Mouse (Mus musculus) embryo, embryonic 10.5 days (tissue): Measurements from ENCODE around the gene Elovl1.

Experiments used
- DNase-seq: peaks from one replicate; pipeline ENCODE4 v3.0.0-alpha.2; 2015; ENCODE audit warnings: low spot score

The Elovl1 gene

DNA sequence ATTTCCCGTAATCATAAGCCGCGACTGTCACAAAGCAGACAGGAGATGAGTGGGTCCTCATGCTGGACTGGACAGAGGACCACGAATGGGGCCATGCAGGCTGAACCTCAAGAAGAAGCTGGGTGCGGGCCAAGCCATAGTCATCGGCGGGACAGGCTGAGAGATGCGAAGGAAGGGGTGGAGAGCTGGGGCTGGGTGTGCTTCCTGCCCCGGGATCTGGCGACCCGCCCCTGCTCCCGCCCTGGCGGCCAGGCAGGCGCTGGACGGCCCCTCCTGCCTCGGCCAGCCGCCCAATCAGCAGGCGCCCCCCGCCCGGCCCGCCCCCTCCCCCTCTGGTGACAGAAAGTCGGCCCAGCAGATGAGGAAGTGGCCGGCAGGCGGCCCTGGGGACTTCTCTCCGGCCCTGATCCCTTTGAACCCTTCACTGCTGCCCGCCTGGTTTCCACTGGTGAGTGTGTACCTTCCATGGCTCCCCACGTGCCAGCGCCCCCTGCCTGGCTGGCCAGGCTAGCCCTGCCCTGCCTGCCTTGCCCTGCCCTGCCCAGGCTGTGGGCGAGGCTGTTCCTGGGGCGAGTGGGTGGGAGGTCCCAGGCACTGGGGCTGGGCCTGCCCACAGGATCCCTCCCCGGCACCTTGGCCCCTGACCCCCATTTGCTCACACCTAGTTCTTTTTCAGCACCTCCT is at the start of gene Elovl1:
Gene Elovl1, plus strand, starts transcription at position 326 of the 684 bp plus-strand sequence.
- peak; percentile 90 for DNase-seq

DNA sequence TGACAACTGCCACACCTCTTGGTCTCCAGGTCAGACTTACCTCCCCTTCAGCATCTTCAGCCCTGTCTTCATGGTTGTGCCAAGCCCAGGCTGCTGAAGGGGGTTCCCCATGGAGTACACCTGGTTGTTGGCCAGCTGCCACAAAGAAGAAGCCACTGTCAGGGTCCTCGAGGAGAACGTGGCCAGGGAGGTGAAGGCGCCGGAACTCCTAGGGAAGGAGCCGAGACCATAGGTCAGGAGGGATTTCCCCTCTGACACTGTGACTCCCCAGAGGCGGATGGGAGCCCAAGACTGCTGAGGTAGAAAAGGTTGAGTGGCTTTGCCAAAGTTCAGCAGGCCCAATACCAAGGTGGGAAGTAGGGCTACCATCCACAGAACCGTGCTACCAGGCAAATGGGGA is 44.6 kb upstream of the Elovl1 start:
- DNase-seq, result no peak

DNA sequence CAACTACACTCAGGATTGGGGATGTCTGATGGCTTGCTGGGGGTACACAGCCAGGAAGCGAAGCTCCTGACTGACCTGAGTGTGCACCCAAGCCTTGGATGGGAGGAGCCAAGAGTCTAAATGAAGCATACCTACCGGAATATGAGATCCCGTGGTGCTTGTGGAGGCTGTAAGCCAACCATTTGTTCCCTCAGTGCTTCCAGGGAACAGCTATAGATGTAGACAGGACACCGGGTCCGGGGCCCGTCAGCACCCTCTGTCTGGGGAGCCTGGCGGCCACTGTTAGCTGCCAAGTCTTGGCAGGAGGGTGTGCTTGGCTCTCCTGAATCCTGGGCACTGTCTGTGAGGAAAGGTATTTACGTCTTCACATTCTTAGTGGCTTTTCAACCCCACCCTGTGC is 40.6 kb upstream of the Elovl1 start:
- DNase-seq, result no peak

DNA sequence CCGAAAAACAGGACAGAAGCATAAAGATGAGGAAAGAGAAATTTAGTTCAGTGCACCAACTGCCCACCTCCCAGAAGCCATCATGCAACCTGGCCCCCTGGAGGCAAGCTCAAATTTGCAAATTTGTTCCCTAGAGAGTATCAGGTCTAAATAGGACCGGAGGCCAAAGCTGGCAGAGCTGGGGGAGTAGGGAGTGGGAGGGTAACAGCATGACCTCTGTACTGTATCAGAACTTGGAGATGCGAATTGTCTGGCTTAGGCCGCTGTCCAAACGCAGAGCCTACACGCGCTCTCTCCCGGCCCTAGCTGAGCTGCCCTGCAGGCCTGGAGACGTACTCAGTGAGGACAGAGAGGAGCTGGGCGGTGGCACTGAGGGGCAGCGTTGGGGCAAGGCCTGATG is 37.7 kb upstream of the Elovl1 start:
- DNase-seq, result no peak

DNA sequence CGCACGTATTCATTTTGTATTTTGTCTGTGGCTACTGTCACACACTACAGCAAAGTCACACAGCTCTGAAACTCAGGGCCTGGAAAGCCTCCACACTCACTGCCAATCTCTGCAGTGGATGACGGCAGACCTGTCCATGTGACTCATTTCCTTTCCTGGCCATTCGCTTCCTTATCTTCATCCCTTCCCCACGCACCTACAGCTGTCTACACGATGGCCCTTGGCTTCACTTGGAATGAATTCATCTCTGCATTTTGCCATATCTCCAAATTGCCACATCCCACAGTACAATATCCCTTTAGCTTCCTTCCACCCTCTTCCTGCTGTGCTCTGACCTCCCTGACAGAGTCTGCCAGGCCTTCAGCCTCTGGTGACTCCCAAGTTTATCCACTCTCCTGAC is 33.4 kb upstream of the Elovl1 start:
- no peak for DNase-seq

GRCm38 (mm10) chr4:118395289-118395688 is 32.6 kb upstream of the Elovl1 start:
- DNase-seq, result no peak

DNA sequence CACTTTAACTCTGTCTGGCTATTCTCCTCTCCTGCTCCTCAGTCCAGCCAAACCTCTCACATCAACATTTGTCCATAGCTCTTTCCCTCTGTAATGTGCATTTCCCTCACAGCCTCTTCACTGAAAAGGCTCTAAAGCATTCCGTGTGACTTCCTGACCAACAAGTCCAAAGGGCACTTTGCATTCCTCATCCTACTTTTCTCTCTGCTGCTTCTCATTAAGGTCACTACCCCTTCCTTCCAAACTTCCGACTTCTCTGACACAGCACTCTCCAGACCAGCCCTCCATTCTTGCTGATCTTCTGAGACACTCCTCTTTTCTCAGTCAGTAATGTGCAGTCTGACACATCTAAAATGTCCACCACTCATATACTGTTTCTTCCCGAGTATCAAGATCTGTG is 31.5 kb upstream of the Elovl1 start:
- DNase-seq, result no peak

DNA sequence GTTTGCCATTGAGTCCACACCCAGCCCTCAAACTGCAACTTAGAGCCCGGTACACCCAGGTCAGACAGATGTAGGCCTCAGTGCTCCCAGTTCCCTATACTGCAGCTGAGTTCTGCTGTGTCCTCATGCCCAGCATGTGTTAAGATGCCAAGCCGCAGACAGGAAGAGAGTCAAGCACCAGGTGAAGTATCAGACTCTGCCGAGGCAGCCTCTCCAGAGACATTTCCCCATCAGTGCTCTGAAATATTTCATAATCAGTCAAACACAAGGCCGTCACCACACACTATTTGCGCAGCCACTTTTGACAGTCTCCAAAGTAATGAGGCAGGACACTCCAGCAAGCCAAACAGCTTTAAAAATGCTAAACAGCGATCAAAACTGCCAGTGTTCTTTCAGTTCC is 29.5 kb upstream of the Elovl1 start:
- no peak for DNase-seq

- no peak for DNase-seq
These were observed 26.5 kb upstream of the Elovl1 start for GRCm38 (mm10) chr4:118401421-118401820.

DNA sequence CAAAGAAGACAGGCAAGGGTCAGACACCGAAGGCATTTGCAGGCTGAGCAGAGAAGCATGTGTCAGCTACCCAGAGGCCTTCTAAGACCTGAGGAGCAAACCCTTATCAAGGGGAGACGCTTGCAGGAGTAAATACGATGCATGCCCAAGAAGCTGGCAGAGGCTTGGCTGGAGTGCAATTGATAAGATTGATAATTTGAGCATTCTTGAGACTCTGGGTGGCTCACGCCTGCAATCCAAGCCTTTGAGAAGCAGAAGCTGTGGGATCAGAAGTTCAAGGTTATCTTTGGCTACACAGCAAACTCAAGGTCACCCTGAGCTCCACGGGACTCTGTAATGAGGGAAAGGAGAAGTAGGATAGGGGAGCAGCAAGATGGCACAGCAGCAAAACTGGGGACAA is 26.0 kb upstream of the Elovl1 start:
- DNase-seq, result no peak

GRCm38 (mm10) chr4:118402701-118403100 is 25.2 kb upstream of the Elovl1 start:
- no peak for DNase-seq

GRCm38 (mm10) chr4:118409142-118409900 is 18.6 kb upstream of the Elovl1 start, which contains the start of the genes Szt2 and Med8:
Gene Szt2, minus strand, starts transcription at chr4:118409273.
Gene Med8, plus strand, starts transcription at chr4:118409337.
- DNase-seq, result peak; percentile 97

GRCm38 (mm10) chr4:118410871-118411270 is 17.0 kb upstream of the Elovl1 start:
- no peak for DNase-seq

- DNase-seq, result no peak
These were observed 14.3 kb upstream of the Elovl1 start for GRCm38 (mm10) chr4:118413553-118413952.

DNA sequence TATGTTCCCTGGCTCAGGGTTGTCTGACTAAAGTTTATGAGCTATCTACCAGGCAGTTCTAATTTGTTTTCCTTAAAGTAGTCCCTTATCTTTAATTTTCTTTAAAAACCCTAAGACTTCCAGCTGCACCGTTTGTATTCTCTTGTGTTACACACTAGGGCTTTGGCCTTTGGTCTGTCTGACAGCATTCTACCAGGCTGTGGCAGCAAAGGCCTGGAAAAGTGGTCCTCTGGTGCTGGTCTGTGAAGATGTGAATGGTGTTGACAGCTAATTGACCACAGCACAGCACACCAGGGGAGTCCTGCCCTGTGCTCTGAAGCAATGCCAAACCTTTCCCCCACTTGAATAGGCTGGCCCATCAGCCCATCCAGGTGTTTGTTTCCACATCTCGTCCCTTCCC is 12.1 kb upstream of the Elovl1 start:
- DNase-seq, result no peak

GRCm38 (mm10) chr4:118416329-118416728 is 11.6 kb upstream of the Elovl1 start:
- no peak for DNase-seq

- no peak for DNase-seq
These were observed 10.6 kb upstream of the Elovl1 start for GRCm38 (mm10) chr4:118417112-118417797.

GRCm38 (mm10) chr4:118421384-118421783 is 6.5 kb upstream of the Elovl1 start:
- DNase-seq, result no peak

GRCm38 (mm10) chr4:118424541-118425160 is 3.2 kb upstream of the Elovl1 start:
- DNase-seq, result no peak

- no peak for DNase-seq
These were observed 2.5 kb upstream of the Elovl1 start for GRCm38 (mm10) chr4:118425374-118425773.

DNA sequence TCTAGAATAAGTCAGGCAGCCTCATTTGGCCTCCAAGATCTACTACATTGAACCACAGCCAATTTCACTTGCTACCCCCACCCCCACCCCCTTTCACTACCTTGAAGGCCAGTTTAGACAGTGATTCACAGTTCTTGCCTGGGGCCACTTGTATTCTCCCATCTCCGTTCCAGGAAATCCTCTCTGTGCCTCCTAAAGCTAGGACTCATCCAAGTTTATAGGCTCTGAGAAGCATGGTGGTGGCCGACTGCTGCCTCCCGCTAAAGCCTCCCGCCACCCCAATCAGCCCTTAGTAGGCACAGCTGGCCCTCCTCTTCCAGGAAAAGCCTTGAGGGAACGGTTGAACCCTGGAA is 502 bp upstream of the Elovl1 start:
- DNase-seq, result no peak

DNA sequence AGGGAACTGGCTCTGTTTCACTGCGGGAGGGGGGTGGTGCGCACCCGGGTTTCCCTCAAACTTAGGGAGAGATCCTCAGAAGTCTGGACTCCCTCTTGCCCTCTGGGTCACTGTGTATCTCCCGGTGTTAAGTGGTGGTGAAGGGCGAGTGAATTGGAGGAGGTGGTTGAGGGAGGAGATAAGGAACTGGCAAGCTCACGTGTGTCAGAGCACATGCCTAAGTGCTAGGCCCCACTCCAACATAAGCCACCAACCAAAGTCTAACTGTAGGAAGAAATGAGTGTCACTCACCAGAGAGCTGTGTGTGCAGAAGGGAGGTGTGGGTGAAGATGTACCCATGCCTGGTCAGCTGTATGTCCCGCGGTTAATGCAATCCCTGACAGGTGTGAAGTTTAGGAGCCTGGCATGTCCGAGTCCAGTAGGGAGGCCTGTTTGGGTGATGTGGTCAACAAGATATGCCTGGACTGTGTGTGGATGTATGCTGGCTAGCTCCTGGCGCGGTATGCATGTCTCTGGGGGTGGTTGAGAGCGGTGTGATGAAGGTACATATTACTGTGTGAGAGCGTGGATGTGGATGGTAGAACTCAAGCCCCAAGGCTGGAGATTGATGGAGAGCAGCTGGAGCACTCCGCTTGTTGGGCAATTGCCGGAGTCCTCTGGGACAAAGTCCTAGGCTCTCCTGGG is 780 bp downstream of the Elovl1 start:
- peak; percentile 8 for DNase-seq
